Mouse (Mus musculus): Measurements from ENCODE around the gene Tmem161b. TPM values are rescaled to one million over a fixed set of nuclear protein-coding genes. Genes with fewer than 3 reads are reported as not detected.

Gene Tmem161b
- total and polyA plus RNA-seq, 3 experiments = 0.43 to 21.1 (median 18.2) TPM

DNA sequence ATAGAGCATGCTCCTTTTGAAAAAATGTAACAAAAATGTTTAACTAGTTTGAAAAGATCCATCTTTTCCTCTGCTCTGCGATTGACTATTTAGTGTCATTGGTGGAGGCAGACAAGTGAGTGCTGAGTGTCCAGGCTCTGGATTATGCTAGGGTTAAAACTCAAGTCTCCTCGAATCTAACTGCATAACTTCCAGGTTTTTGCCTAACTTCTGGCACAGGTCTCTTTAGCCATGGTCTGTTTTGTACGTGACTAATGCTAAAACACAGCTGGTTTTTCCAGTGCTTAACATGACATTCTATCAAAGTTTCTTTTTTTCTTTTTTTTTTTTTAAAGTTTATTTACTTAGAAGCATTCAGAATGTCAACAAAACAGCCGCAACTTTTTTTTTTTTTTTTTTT lies 58.3 kb downstream of the Tmem161b start:
- no peak for TF ChIP-seq GATA2 (IDR thresholded peaks at IDR 0.05; ENCODE audit: borderline replicate concordance, low read depth, low read length)
- TF ChIP-seq POLR2AphosphoS5 (IDR thresholded peaks at IDR 0.05; ENCODE audit: insufficient replicate concordance, low read depth, low read length) = no peak
- TF ChIP-seq GATA1 (IDR thresholded peaks at IDR 0.05; ENCODE audit: borderline replicate concordance, low read length) = no peak
- TF ChIP-seq TAL1 (conservative IDR thresholded peaks at IDR 0.05; ENCODE audit: low read depth, low read length) = no peak
- no peak for TF ChIP-seq CTCF (IDR thresholded peaks at IDR 0.05; ENCODE audit: low read depth, low read length)
- ATAC-seq (ENCODE audit: extremely low read depth, insufficient number of reproducible peaks, low FRiP score, poor library complexity, severe bottlenecking) (no peak), DNase-seq (ENCODE audit: low spot score) (no peak)
- no peaks in the 10 kb centered on the region for H3K4me1 ChIP-seq (ENCODE audit: insufficient read depth, low read depth, low read length)
- no peaks in the 10 kb centered on the region for H3K27me3 ChIP-seq (ENCODE audit: insufficient read depth, low read length)
- no peaks in the 10 kb centered on the region for H3K9me3 ChIP-seq (replicated peaks)
- peaks cover 14% of the 10 kb centered on the region for H3K36me3 ChIP-seq (replicated peaks)
- H3K4me3 ChIP-seq (ENCODE audit: low read depth, low read length) = no peak overlapping the region

DNA sequence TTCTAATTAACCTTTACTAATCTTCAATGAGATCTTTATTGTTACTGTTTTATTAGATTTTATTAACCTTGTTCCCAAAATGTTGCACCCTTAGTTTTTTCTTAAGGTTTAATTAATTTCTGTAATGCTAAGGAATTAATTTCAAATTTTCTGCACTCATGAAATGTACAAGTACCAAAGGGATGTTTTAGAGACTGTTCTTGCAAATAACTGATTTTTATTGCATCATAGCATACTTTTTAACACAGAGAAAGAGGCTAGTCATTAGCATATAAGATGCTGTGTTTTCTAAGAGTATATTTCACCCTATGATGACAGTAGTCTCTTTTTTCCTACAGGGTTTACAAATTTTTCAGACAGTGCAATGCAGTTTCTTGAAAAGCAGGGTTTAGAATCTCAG lies 60.9 kb downstream of the Tmem161b start:
- ATAC-seq (ENCODE audit: extremely low read depth, insufficient number of reproducible peaks, low FRiP score, poor library complexity, severe bottlenecking) = no peak
- TF ChIP-seq TAL1 (conservative IDR thresholded peaks at IDR 0.05; ENCODE audit: low read depth, low read length) (no peak), CTCF (IDR thresholded peaks at IDR 0.05; ENCODE audit: low read depth, low read length) (no peak), GATA1 (IDR thresholded peaks at IDR 0.05; ENCODE audit: borderline replicate concordance, low read length) (no peak), GATA2 (IDR thresholded peaks at IDR 0.05; ENCODE audit: borderline replicate concordance, low read depth, low read length) (no peak), POLR2AphosphoS5 (IDR thresholded peaks at IDR 0.05; ENCODE audit: insufficient replicate concordance, low read depth, low read length) (no peak)
- Histone ChIP-seq H3K4me3 (ENCODE audit: low read depth, low read length) (no peak overlapping the region), H3K27me3 (ENCODE audit: insufficient read depth, low read length) (no peaks in the 10 kb centered on the region), H3K4me1 (ENCODE audit: insufficient read depth, low read depth, low read length) (no peaks in the 10 kb centered on the region), H3K9me3 (replicated peaks) (no peaks in the 10 kb centered on the region), H3K36me3 (replicated peaks) (peaks cover 24% of the 10 kb centered on the region)
- no peak for DNase-seq (ENCODE audit: low spot score)

DNA sequence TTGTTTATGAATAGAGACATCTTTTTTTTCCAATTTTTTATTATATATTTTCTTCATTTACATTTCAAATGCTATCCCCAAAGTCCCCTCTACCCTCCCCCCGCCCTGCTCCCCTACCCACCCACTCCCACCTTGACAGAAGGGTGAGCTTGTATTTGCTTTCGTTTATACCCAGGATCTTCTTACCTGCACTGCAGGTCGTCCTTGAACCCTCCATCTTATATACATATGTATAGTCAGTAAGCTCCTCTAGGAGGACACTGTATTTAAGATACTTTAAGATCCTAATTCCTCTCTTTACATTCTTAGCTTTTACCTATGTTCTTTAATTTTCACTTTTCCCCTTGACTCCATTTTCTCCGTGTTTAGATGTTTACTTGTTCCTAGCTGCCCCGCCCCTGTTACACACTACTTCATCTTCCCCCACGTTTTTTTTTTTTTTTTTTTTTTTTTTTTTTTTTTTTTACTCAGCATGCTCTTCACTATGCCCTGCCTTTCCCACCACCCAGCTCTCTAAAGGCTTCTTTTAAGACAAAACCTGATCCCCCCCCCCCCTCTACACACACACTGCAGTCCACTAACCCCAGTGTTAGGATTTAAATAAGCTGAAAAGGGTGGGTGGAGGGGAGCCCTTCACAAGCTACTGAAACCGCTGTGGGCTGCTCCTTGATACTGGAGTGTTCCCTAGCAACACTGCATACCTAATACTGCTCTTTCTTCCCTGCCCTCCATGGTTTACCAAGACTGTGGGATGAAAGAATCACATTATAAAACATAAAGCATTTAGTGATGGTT lies 62.9 kb downstream of the Tmem161b start:
- peaks cover 30% of the 10 kb centered on the region for H3K36me3 ChIP-seq (replicated peaks)
- ATAC-seq (ENCODE audit: extremely low read depth, insufficient number of reproducible peaks, low FRiP score, poor library complexity, severe bottlenecking) (no peak), DNase-seq (ENCODE audit: low spot score) (no peak)
- no peak for TF ChIP-seq POLR2AphosphoS5 (IDR thresholded peaks at IDR 0.05; ENCODE audit: insufficient replicate concordance, low read depth, low read length)
- TF ChIP-seq CTCF (IDR thresholded peaks at IDR 0.05; ENCODE audit: low read depth, low read length) = no peak
- TF ChIP-seq GATA2 (IDR thresholded peaks at IDR 0.05; ENCODE audit: borderline replicate concordance, low read depth, low read length) = no peak
- no peak for TF ChIP-seq GATA1 (IDR thresholded peaks at IDR 0.05; ENCODE audit: borderline replicate concordance, low read length)
- no peak for TF ChIP-seq TAL1 (conservative IDR thresholded peaks at IDR 0.05; ENCODE audit: low read depth, low read length)
- no peaks in the 10 kb centered on the region for H3K4me1 ChIP-seq (ENCODE audit: insufficient read depth, low read depth, low read length)
- H3K9me3 ChIP-seq (replicated peaks) = no peaks in the 10 kb centered on the region
- H3K27me3 ChIP-seq (ENCODE audit: insufficient read depth, low read length) = no peaks in the 10 kb centered on the region
- no peak overlapping the region for H3K4me3 ChIP-seq (ENCODE audit: low read depth, low read length)

- TF ChIP-seq GATA1 (IDR thresholded peaks at IDR 0.05; ENCODE audit: borderline replicate concordance, low read length) (no peak), POLR2AphosphoS5 (IDR thresholded peaks at IDR 0.05; ENCODE audit: insufficient replicate concordance, low read depth, low read length) (no peak), CTCF (IDR thresholded peaks at IDR 0.05; ENCODE audit: low read depth, low read length) (no peak), GATA2 (IDR thresholded peaks at IDR 0.05; ENCODE audit: borderline replicate concordance, low read depth, low read length) (no peak), TAL1 (conservative IDR thresholded peaks at IDR 0.05; ENCODE audit: low read depth, low read length) (no peak)
- Histone ChIP-seq H3K4me3 (ENCODE audit: low read depth, low read length) (no peak overlapping the region), H3K4me1 (ENCODE audit: insufficient read depth, low read depth, low read length) (no peaks in the 10 kb centered on the region), H3K9me3 (replicated peaks) (no peaks in the 10 kb centered on the region), H3K27me3 (ENCODE audit: insufficient read depth, low read length) (no peaks in the 10 kb centered on the region), H3K36me3 (replicated peaks) (peaks cover 33% of the 10 kb centered on the region)
- ATAC-seq (ENCODE audit: extremely low read depth, insufficient number of reproducible peaks, low FRiP score, poor library complexity, severe bottlenecking) (no peak), DNase-seq (ENCODE audit: low spot score) (no peak)
Measured at GRCm38 (mm10) chr13:84285559-84285945, 63.5 kb downstream of the Tmem161b start.

DNA sequence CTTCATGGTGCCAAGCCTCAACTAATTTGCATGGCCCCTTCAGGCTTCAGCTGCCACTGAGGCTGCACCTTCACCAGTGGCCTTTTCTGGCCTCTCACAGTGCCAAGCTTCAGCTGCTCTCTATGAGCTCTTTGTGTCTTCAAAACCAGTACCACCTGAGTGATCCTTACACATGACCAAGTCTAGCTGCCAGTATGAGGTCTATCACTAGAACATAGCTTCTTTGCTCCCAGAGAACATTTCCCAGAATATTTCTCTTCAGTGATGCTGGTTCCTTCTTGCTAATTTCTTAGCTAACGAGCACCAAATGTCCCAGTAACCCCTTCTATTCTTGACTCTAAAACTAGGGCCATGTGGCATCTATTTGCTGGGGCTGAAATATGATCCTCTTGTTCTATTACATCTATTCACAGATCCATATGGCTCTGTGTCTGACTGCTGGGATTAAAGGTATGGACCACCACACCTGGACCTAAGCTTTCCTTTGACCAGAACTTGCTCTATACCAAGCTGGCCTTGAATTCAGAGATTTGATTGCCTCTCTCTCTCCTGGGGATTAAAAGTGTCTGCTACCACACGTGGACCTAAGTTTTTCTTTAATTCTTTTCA lies 77.5 kb downstream of the Tmem161b start:
- H3K36me3 ChIP-seq (replicated peaks) = peaks cover 37% of the 10 kb centered on the region
- no peaks in the 10 kb centered on the region for H3K27me3 ChIP-seq (ENCODE audit: insufficient read depth, low read length)
- no peaks in the 10 kb centered on the region for H3K9me3 ChIP-seq (replicated peaks)
- no peaks in the 10 kb centered on the region for H3K4me1 ChIP-seq (ENCODE audit: insufficient read depth, low read depth, low read length)
- ATAC-seq (ENCODE audit: extremely low read depth, insufficient number of reproducible peaks, low FRiP score, poor library complexity, severe bottlenecking) (no peak), DNase-seq (ENCODE audit: low spot score) (no peak)
- H3K4me3 ChIP-seq (ENCODE audit: low read depth, low read length) = no peak overlapping the region
- TF ChIP-seq POLR2AphosphoS5 (IDR thresholded peaks at IDR 0.05; ENCODE audit: insufficient replicate concordance, low read depth, low read length) = no peak

DNA sequence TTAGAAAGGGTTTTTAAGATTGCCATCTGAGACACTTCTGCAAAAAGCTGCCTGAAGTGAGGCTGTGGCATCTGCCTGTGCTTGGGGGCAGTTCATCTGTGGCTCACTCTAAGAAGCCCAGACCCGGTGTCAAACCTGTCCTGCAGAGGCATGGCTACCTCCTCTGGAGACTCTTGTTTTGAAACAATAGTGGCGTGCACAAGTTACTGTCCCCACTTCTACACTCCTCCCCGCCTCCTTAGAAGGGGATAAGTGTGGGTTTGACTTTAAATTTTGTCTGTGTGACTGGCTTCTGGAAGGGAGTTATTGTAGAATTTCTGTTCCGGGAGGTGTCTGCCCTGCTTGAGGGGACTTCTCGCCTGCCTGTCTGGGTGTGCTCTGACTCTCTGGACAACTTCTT lies 121.2 kb downstream of the Tmem161b start:
- no peak for TF ChIP-seq GATA2 (IDR thresholded peaks at IDR 0.05; ENCODE audit: borderline replicate concordance, low read depth, low read length)
- no peak for TF ChIP-seq TAL1 (conservative IDR thresholded peaks at IDR 0.05; ENCODE audit: low read depth, low read length)
- no peaks in the 10 kb centered on the region for H3K36me3 ChIP-seq (replicated peaks)
- ATAC-seq (ENCODE audit: extremely low read depth, insufficient number of reproducible peaks, low FRiP score, poor library complexity, severe bottlenecking) (no peak), DNase-seq (ENCODE audit: low spot score) (no peak)
- H3K9me3 ChIP-seq (replicated peaks) = no peaks in the 10 kb centered on the region
- peaks cover 8% of the 10 kb centered on the region for H3K4me1 ChIP-seq (ENCODE audit: insufficient read depth, low read depth, low read length)
- peaks cover 39% of the 10 kb centered on the region for H3K27me3 ChIP-seq (ENCODE audit: insufficient read depth, low read length)
- H3K4me3 ChIP-seq (ENCODE audit: low read depth, low read length) = no peak overlapping the region
